Mouse (Mus musculus) bone marrow, adult 2 months (tissue): ENCODE data around the gene Slc25a54.

Experiments used
- CTCF ChIP-seq: fragments of 200-500 bp; IDR thresholded peaks from 2 replicates; pipeline ENCODE4 v1.5.1; 2011; ENCODE audit warnings: low read length, control low read depth; ENCODE audit not compliant: control insufficient read depth, insufficient read depth
- POLR2A ChIP-seq: fragments of 200-500 bp; IDR thresholded peaks from 2 replicates; pipeline ENCODE4 v1.6.1; 2011; ENCODE audit warnings: low read depth, mild to moderate bottlenecking, control low read depth, low read length, borderline replicate concordance; ENCODE audit not compliant: control insufficient read depth

DNA sequence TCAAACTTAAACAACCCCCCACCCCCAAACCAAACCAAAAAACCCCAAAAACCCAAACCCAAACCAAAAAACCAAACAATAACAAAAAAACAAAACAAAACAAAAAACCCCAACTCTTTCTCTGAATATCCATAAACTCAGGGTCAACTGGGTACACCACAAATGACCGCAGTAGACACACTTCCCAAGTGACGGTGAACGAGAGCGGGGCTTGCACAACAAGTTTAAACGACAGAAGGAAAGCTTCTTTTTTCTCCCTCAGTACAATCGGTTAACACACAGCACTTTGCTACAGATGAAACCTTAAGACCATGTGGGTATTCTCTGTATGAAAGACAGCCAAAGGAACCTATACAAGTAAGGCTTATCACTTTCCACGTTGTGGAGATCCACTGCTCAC is 17.9 kb upstream of the Slc25a54 start:
- TF ChIP-seq POLR2A (no peak), CTCF (no peak)
